Mouse (Mus musculus) cortical plate, adult 2 months (tissue): ENCODE measurements around the gene Wrap73. TPM values are rescaled to one million over a fixed set of nuclear protein-coding genes. Genes with fewer than 3 reads are reported as not detected.

Experiments
- H3K27ac ChIP-seq: fragments of 200-500 bp; 2 replicates; pipeline ENCODE4 v1.5.1; 2012; ENCODE audit warnings: low read length, control low read depth, inconsistent platforms; ENCODE audit not compliant: insufficient read depth
- H3K4me1 ChIP-seq: fragments of 200-500 bp; 2 replicates; pipeline ENCODE4 v1.6.1; 2011; ENCODE audit warnings: low read length; ENCODE audit not compliant: control insufficient read depth, insufficient read depth
- H3K4me3 ChIP-seq: fragments of 200-500 bp; 2 replicates; pipeline ENCODE4 v1.5.1; 2011; ENCODE audit warnings: mild to moderate bottlenecking, low read length, control low read depth; ENCODE audit not compliant: insufficient read depth
- CTCF ChIP-seq: fragments of 200-500 bp; IDR thresholded peaks from 2 replicates; pipeline ENCODE4 v1.5.1; 2011; ENCODE audit warnings: mild to moderate bottlenecking, control low read depth, low read length; ENCODE audit not compliant: insufficient read depth; ENCODE audit errors: extremely low read depth
- POLR2A ChIP-seq: fragments of 200-500 bp; IDR thresholded peaks from 2 replicates; pipeline ENCODE4 v1.6.1; 2011; ENCODE audit warnings: mild to moderate bottlenecking, low read length, control low read depth; ENCODE audit not compliant: insufficient read depth; ENCODE audit errors: extremely low read depth
- polyA plus RNA-seq: library from polyadenylated mRNA; depleted of rRNA; stranded (reverse); fragments of >200 nt; gene quantifications from 2 replicates; pipeline ENCODE4 v1.2.3, GENCODE M21; 2012

Wrap73 gene
- polyA plus RNA-seq, 1 experiment: 34.3 TPM

- TF ChIP-seq CTCF: no peak
- no peak for TF ChIP-seq POLR2A
- no peak overlapping the region for H3K27ac ChIP-seq
Observed at GRCm38 (mm10) chr4:154109850-154110243, 32.3 kb upstream of the Wrap73 start.

GRCm38 (mm10) chr4:154116421-154116820 lies 25.8 kb upstream of the Wrap73 start:
- Histone ChIP-seq H3K4me1 (no peaks in the 10 kb centered on the region), H3K27ac (no peak overlapping the region), H3K4me3 (no peak overlapping the region)
- no peak for TF ChIP-seq POLR2A
- TF ChIP-seq CTCF: no peak

More at GRCm38 (mm10) chr4:154109850-154110243, 32.3 kb upstream of the Wrap73 start:
- H3K4me3 ChIP-seq: no peak overlapping the region
- H3K4me1 ChIP-seq: no peaks in the 10 kb centered on the region

GRCm38 (mm10) chr4:154118782-154119181 lies 23.4 kb upstream of the Wrap73 start:
- no peak for TF ChIP-seq CTCF
- TF ChIP-seq POLR2A: no peak
- H3K27ac ChIP-seq: no peak overlapping the region

DNA sequence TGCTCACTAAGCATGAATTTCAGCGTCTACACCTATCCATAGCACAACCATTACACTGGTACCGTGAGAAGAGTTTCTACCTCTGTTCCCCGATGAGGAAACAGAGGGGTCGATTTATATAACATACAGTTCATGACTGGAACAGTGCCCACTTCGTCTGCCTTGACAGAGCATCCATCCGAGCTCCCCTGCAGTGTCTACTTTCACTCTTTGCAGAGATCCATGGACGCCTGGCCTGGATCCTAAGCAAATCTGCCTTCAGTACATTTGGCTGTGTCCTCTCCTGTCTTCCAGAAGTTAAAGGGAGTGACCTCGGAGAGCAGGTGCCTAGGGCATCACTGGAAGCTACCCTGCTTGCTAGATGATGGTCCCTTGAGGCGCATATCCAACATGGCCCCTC lies 23.0 kb upstream of the Wrap73 start:
- TF ChIP-seq POLR2A (no peak), CTCF (no peak)
- H3K27ac ChIP-seq: no peak overlapping the region
- no peaks in the 10 kb centered on the region for H3K4me1 ChIP-seq
- H3K4me3 ChIP-seq: no peak overlapping the region

More at GRCm38 (mm10) chr4:154118782-154119181, 23.4 kb upstream of the Wrap73 start:
- H3K4me1 ChIP-seq: no peaks in the 10 kb centered on the region
- H3K4me3 ChIP-seq: no peak overlapping the region

DNA sequence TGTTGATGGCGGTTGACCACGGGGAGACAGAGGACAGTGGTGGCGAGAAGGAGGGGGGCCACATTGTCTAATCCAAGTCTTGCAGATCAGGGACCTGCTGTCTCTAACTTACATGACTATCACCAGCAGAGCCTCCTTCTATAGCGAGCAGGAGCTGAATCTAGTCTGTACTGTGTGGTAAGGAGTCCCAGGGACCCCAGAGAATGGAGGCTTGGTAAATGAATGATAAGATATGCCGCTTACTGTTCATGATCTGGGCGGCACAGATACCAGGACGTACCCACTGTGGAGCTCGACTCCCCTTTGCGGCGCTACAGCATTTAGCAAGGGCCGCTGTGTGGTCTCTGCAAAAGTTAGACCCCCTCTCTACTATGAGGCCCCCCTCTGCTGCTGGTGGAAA lies 20.4 kb upstream of the Wrap73 start:
- no peaks in the 10 kb centered on the region for H3K4me1 ChIP-seq
- no peak for TF ChIP-seq POLR2A
- TF ChIP-seq CTCF: no peak
- no peak overlapping the region for H3K27ac ChIP-seq

DNA sequence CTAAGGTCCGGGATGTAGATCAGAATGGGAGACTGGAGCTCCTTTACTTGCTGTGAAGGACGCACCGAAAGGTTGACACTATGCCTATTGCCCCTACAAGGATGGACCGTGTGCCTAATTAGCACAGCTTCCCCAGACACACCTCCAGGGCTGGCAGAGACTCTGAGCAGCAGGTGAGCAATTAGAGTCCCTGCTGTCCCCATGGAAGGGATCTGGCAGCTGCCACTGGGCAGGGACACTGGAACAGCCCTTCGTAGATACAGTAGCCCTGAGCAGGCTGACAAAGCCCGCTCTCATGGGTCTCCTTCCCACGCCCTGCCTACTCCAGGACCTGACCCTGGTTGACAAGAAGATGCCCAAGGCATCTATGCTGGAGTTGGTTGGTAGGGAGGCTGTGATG lies 19.8 kb upstream of the Wrap73 start:
- Histone ChIP-seq H3K4me3 (no peak overlapping the region), H3K4me1 (no peaks in the 10 kb centered on the region), H3K27ac (no peak overlapping the region)
- no peak for TF ChIP-seq POLR2A
- no peak for TF ChIP-seq CTCF

More for the DNA sequence above, 20.4 kb upstream of the Wrap73 start:
- H3K4me3 ChIP-seq: no peak overlapping the region

- H3K27ac ChIP-seq: no peak overlapping the region
- H3K4me1 ChIP-seq: no peaks in the 10 kb centered on the region
- no peak overlapping the region for H3K4me3 ChIP-seq
- TF ChIP-seq CTCF (no peak), POLR2A (no peak)
Observed at GRCm38 (mm10) chr4:154123553-154123952, 18.6 kb upstream of the Wrap73 start.

DNA sequence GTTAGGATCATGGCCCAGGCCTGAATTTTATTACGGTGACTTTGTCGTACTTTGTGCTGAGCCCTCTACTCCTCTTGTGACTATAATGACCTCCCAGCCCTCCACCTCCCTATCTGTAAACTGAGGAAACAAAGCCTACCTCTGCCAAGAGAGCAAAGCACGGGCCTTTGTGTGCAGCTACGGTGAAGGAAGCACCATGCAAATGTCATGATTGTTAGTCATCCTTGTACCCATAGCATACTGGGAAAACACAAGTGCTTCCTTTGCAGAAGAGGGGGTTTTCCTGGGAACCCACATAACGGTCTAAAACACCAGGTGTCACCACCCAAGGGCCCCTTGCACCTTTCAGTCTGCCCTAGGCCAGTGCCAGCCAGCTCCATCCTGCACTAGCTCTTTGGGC lies 17.0 kb upstream of the Wrap73 start:
- TF ChIP-seq CTCF (no peak), POLR2A (no peak)
- no peak overlapping the region for H3K27ac ChIP-seq
- no peaks in the 10 kb centered on the region for H3K4me1 ChIP-seq
- no peak overlapping the region for H3K4me3 ChIP-seq

DNA sequence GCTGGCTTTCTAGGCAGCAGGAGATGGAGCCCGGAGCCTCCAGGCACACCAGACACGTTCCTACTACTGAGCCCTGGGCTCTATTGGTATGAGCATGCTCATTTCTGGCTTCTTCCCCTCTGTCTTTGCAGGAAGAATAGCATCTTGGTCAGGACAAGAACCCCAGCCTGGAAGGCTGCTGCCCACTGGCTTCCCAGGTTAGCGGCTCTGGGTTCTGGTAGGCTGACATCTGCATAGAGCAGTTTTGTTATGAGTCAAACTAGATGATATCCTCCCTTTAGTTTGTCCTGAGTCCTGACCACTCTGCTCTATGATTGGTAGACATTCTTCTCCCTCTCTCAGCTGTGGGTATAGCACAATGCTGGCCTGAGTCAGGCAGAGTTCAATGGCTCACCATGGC lies 14.9 kb upstream of the Wrap73 start:
- H3K4me3 ChIP-seq: no peak overlapping the region
- no peak overlapping the region for H3K27ac ChIP-seq
- TF ChIP-seq CTCF: no peak
- TF ChIP-seq POLR2A: no peak
- no peaks in the 10 kb centered on the region for H3K4me1 ChIP-seq

GRCm38 (mm10) chr4:154129950-154130349 lies 12.2 kb upstream of the Wrap73 start:
- Histone ChIP-seq H3K4me1 (no peaks in the 10 kb centered on the region), H3K4me3 (no peak overlapping the region), H3K27ac (no peak overlapping the region)
- TF ChIP-seq POLR2A (no peak), CTCF (no peak)

- TF ChIP-seq POLR2A: no peak
- TF ChIP-seq CTCF: no peak
- no peak overlapping the region for H3K4me3 ChIP-seq
- no peaks in the 10 kb centered on the region for H3K4me1 ChIP-seq
- no peak overlapping the region for H3K27ac ChIP-seq
Observed at GRCm38 (mm10) chr4:154131894-154132293, 10.3 kb upstream of the Wrap73 start.
